Mouse (Mus musculus) bone marrow, adult 2 months (tissue): ENCODE results near the gene Speg. TPM values are rescaled to one million over a fixed set of nuclear protein-coding genes. Genes with fewer than 3 reads are reported as not detected.

Experiments
- H3K27ac ChIP-seq: fragments of 200-500 bp; 2 replicates; pipeline ENCODE4 v1.5.1; 2012; ENCODE audit warnings: low read depth, mild to moderate bottlenecking, control low read depth, inconsistent platforms, low read length; ENCODE audit not compliant: control insufficient read depth, poor library complexity, insufficient read depth
- H3K4me1 ChIP-seq: fragments of 200-500 bp; 2 replicates; pipeline ENCODE4 v1.6.1; 2011; ENCODE audit warnings: low read length; ENCODE audit not compliant: control insufficient read depth, insufficient read depth
- H3K4me3 ChIP-seq: fragments of 200-500 bp; replicated peaks from 2 replicates; pipeline ENCODE3; 2011; ENCODE audit warnings: mild to moderate bottlenecking, low read depth, low read length, control low read depth; ENCODE audit not compliant: control insufficient read depth
- CTCF ChIP-seq: fragments of 200-500 bp; IDR thresholded peaks from 2 replicates; pipeline ENCODE4 v1.5.1; 2011; ENCODE audit warnings: low read length, control low read depth; ENCODE audit not compliant: control insufficient read depth, insufficient read depth
- POLR2A ChIP-seq: fragments of 200-500 bp; IDR thresholded peaks from 2 replicates; pipeline ENCODE4 v1.6.1; 2011; ENCODE audit warnings: low read depth, mild to moderate bottlenecking, control low read depth, low read length, borderline replicate concordance; ENCODE audit not compliant: control insufficient read depth
- WGBS: fragments of 180-500 bp; shearing (Covaris S2); methylation state at CpG from one replicate; pipeline ENCODE4 v1.1.7; 2018; 5-methylcytosine and 5-hydroxymethylcytosine counted together
- polyA plus RNA-seq: library from polyadenylated mRNA; stranded (reverse); fragments of >200 nt; gene quantifications from 2 replicates; pipeline ENCODE4 v1.2.4, GENCODE M21; 2011; ENCODE audit warnings: low replicate concordance; ENCODE audit not compliant: missing spikeins, insufficient read depth, insufficient read length

The Speg gene
- polyA plus RNA-seq, 1 experiment, result 18.1 TPM

GRCm38 (mm10) chr1:75445751-75446611 is 70.9 kb downstream of the Speg start:
- no peak for TF ChIP-seq POLR2A
- peak; percentile 87 for TF ChIP-seq CTCF
- no peak overlapping the region for H3K27ac ChIP-seq
- H3K4me1 ChIP-seq, result no peaks in the 10 kb centered on the region
- 1% methylated on average over 22 of the region's 22 CpGs for WGBS
- H3K4me3 ChIP-seq, result no peak overlapping the region

- no peak overlapping the region for H3K4me3 ChIP-seq
- WGBS, result 3% methylated on average over 20 of the region's 20 CpGs
- H3K27ac ChIP-seq, result no peak overlapping the region
- H3K4me1 ChIP-seq, result no peaks in the 10 kb centered on the region
- TF ChIP-seq POLR2A, result no peak
- TF ChIP-seq CTCF, result no peak
These were observed 71.6 kb downstream of the Speg start for GRCm38 (mm10) chr1:75446656-75447055.

GRCm38 (mm10) chr1:75447265-75448051 is 72.4 kb downstream of the Speg start:
- WGBS, result 6% methylated on average over 10 of the region's 10 CpGs
- TF ChIP-seq CTCF (no peak), POLR2A (no peak)
- Histone ChIP-seq H3K4me1 (no peaks in the 10 kb centered on the region), H3K27ac (no peak overlapping the region), H3K4me3 (no peak overlapping the region)

GRCm38 (mm10) chr1:75448052-75448431 is 72.9 kb downstream of the Speg start:
- 11% methylated on average over 7 of the region's 7 CpGs for WGBS
- no peak overlapping the region for H3K27ac ChIP-seq

GRCm38 (mm10) chr1:75448937-75449336 is 73.8 kb downstream of the Speg start:
- Histone ChIP-seq H3K27ac (no peak overlapping the region), H3K4me3 (no peak overlapping the region), H3K4me1 (no peaks in the 10 kb centered on the region)
- 6% methylated on average over 13 of the region's 14 CpGs for WGBS
- TF ChIP-seq CTCF, result no peak
- TF ChIP-seq POLR2A, result no peak

More at GRCm38 (mm10) chr1:75448052-75448431, 72.9 kb downstream of the Speg start:
- Histone ChIP-seq H3K4me3 (no peak overlapping the region), H3K4me1 (no peaks in the 10 kb centered on the region)
- TF ChIP-seq POLR2A (no peak), CTCF (no peak)

GRCm38 (mm10) chr1:75449377-75450135 is 74.5 kb downstream of the Speg start:
- Histone ChIP-seq H3K4me3 (no peak overlapping the region), H3K4me1 (no peaks in the 10 kb centered on the region), H3K27ac (no peak overlapping the region)
- WGBS, result 2% methylated on average over 8 of the region's 8 CpGs
- TF ChIP-seq CTCF (no peak), POLR2A (no peak)

GRCm38 (mm10) chr1:75450314-75451005 is 75.4 kb downstream of the Speg start, which contains the start of gene Asic4:
TSS of gene Asic4 (plus strand) at chr1:75450436.
- Histone ChIP-seq H3K27ac (no peak within 1 kb of the TSS), H3K4me1 (no peaks in the 10 kb centered on the region), H3K4me3 (no peak within 1 kb of the TSS)
- TF ChIP-seq POLR2A (no peak), CTCF (no peak)
- 2% methylated on average over 35 of the region's 35 CpGs for WGBS

- no peak for TF ChIP-seq CTCF
- no peak for TF ChIP-seq POLR2A
- Histone ChIP-seq H3K4me3 (no peak overlapping the region), H3K27ac (no peak overlapping the region), H3K4me1 (no peaks in the 10 kb centered on the region)
- 69% methylated on average over 5 of the region's 5 CpGs for WGBS
These were observed 76.8 kb downstream of the Speg start for GRCm38 (mm10) chr1:75451900-75452299.
